In genomic region chr9:31091162-31091581, GRCm38 (mm10) we compare ENCODE assay signal across 20 mouse cellular contexts. TPM values are rescaled to one million over a fixed set of nuclear protein-coding genes. Genes with fewer than 3 reads are reported as not detected.
DNase-seq lines count a peak whose midpoint lies in the region; TF ChIP-seq lines count a peak whose summit lies in the region.
"Had no signal": no experiment of that assay in that cellular context is flagged by ENCODE, and none has a peak within 500 bp of the region (broad histone marks: within the 10 kb centered on the region; RNA-seq: fewer than 3 reads in every experiment).

No protein-coding gene starts in this region.

- H3K27ac ChIP-seq in heart, adult 2 months = no peak overlapping the region
- H3K27ac ChIP-seq in cerebellum, adult 2 months (ENCODE audit: insufficient read depth, low read length) = no peak overlapping the region
- H3K27ac ChIP-seq: forebrain, embryonic 15.5 days; heart, embryonic 15.5 days; hindbrain, embryonic 12.5 days; hindbrain, postnatal 0 days; lung, embryonic 15.5 days; midbrain, embryonic 10.5 days; neural tube, embryonic 12.5 days had no signal

- TF ChIP-seq POLR2A in heart, adult 2 months (IDR thresholded peaks at IDR 0.05; ENCODE audit: insufficient read depth, low read depth, low read length) = no peak
- no peak for TF ChIP-seq POLR2A in cerebellum, adult 2 months (IDR thresholded peaks at IDR 0.05; ENCODE audit: borderline replicate concordance, insufficient read depth, low read length)

- H3K9ac ChIP-seq in heart, adult 2 months (ENCODE audit: low read depth, low read length) = no peak overlapping the region
- H3K9ac ChIP-seq: forebrain, embryonic 15.5 days; heart, embryonic 15.5 days; hindbrain, embryonic 12.5 days; lung, embryonic 15.5 days; neural tube, embryonic 12.5 days had no signal

- H3K4me1 ChIP-seq in heart, adult 2 months (ENCODE audit: control insufficient read depth, insufficient read depth, low read length) = no peaks in the 10 kb centered on the region
- peaks cover 10% of the 10 kb centered on the region for H3K4me1 ChIP-seq in cerebellum, adult 2 months (ENCODE audit: control insufficient read depth, insufficient read depth, low read length)
- H3K4me1 ChIP-seq: hindbrain, embryonic 12.5 days; midbrain, embryonic 10.5 days; neural tube, embryonic 12.5 days had no signal

- H3K27me3 ChIP-seq in heart, adult 2 months (ENCODE audit: control insufficient read depth, insufficient read depth, low read length) = no peaks in the 10 kb centered on the region
- H3K27me3 ChIP-seq in cerebellum, adult 2 months (ENCODE audit: control insufficient read depth, insufficient read depth, low read length) = no peaks in the 10 kb centered on the region
- H3K27me3 ChIP-seq: forebrain, embryonic 15.5 days; hindbrain, embryonic 12.5 days; lung, embryonic 15.5 days; neural tube, embryonic 12.5 days had no signal

- H3K4me3 ChIP-seq in heart, adult 2 months = no peak overlapping the region
- H3K4me3 ChIP-seq in cerebellum, adult 2 months (replicated peaks; ENCODE audit: insufficient read depth, low read depth, low read length) = no peak overlapping the region
- H3K4me3 ChIP-seq: forebrain, embryonic 15.5 days; heart, embryonic 15.5 days; hindbrain, embryonic 12.5 days; lung, embryonic 15.5 days; midbrain, embryonic 10.5 days; neural tube, embryonic 12.5 days had no signal

- no peaks in the 10 kb centered on the region for H3K79me2 ChIP-seq in heart, adult 2 months (replicated peaks; ENCODE audit: control insufficient read depth, insufficient read depth, low read length)

- no peak for TF ChIP-seq CTCF in heart, adult 2 months (IDR thresholded peaks at IDR 0.05)
- TF ChIP-seq CTCF in cerebellum, adult 2 months (IDR thresholded peaks at IDR 0.05; ENCODE audit: borderline replicate concordance, insufficient read depth, low read depth, low read length) = no peak

- H3K36me3 ChIP-seq in heart, adult 2 months (ENCODE audit: control insufficient read depth, insufficient read depth, low read length) = no peaks in the 10 kb centered on the region
- H3K36me3 ChIP-seq: forebrain, embryonic 15.5 days; heart, embryonic 15.5 days; hindbrain, embryonic 12.5 days; midbrain, embryonic 10.5 days; neural tube, embryonic 12.5 days had no signal

- DNase-seq in heart, adult 11 months = peak; percentile 76
- DNase-seq in heart, adult 2 months = no peak
- peak; percentile 8 to 57 for DNase-seq in spleen, postnatal 4 days (ENCODE audit: low spot score in 2 of 2)
- DNase-seq in spleen, adult 18-20 months = no peak
- peak; percentile 51 to 54 for DNase-seq in cerebellum, adult 2 months
- DNase-seq in cerebellum, postnatal 36 days = peak; percentile 23 to 35
- DNase-seq in thymus, postnatal 0 days (ENCODE audit: low spot score) = no peak
- DNase-seq: kidney, adult 11 months; kidney, postnatal 14 days; liver; right cerebral cortex, postnatal 4 days; thymus, postnatal 14 days had no signal

- WGBS in heart, adult 2 months = 90% methylated on average over 10 of the region's 10 CpGs
- WGBS in cerebellum, adult 2 months = 33% methylated on average over 10 of the region's 10 CpGs

- intact Hi-C loops in heart, adult 2 months (cut with DNase I) = no loop called here

- no peak for TF ChIP-seq EP300 in heart, adult 2 months (IDR thresholded peaks at IDR 0.05; ENCODE audit: insufficient read depth, low read depth, low read length)

RNA-seq across cellular contexts. Expression of gene St14, which starts 40.5 kb away (rescaled TPM):
- under 1 TPM; 0.25 to 0.55 TPM for total RNA-seq in heart, adult 2 months (2021)
- polyA plus RNA-seq in heart, adult 2 months (2012; rRNA removed) = 0.18 and 1.2 TPM in 2 replicates
- 1.2 and 1.4 TPM in 2 replicates for polyA plus RNA-seq in cerebellum, adult 2 months (2012; rRNA removed)
- polyA plus RNA-seq in thymus, postnatal 0 days (2015; fragmentation: Nextera tagmentation; extraction: Ambion mirVana) = 11.0 and 11.6 TPM in 2 replicates
- total RNA-seq: gastrocnemius, adult 8-10 months had no signal

Comparison
In these comparisons a context has a peak if more than half of its experiments do, and no peak if none do; other contexts are left out.
1. DNase-seq: peak in heart, adult 11 months (single experiment), spleen, postnatal 4 days (2 of 2), cerebellum, adult 2 months (2 of 2) and cerebellum, postnatal 36 days (2 of 2); none in heart, adult 2 months (0 of 2), spleen, adult 18-20 months (0 of 2) and thymus, postnatal 0 days (single experiment).